19 mouse cellular contexts compared by ENCODE assay signal in genomic region chr2:92975031-92975790, GRCm38 (mm10).
DNase-seq lines count a peak whose midpoint lies in the region; ATAC-seq and TF ChIP-seq lines count a peak whose summit lies in the region.
"Had no signal": no experiment of that assay in that cellular context is flagged by ENCODE, and none has a peak within 500 bp of the region (broad histone marks: within the 10 kb centered on the region; RNA-seq: fewer than 3 reads in every experiment).

No protein-coding gene starts in this region.

- H3K27ac ChIP-seq in hindbrain, embryonic 10.5 days, result peak overlapping the region; percentile 31; the same call in 1 of the 2 replicates
- no peak overlapping the region for H3K27ac ChIP-seq in hindbrain, postnatal 0 days
- H3K27ac ChIP-seq in kidney, embryonic 16.5 days (ENCODE audit: low read length), result no peak overlapping the region
- no peak overlapping the region for H3K27ac ChIP-seq in midbrain, embryonic 16.5 days (ENCODE audit: low read length)
- H3K27ac ChIP-seq: embryonic facial prominence, embryonic 12.5 days; heart, adult 2 months; heart, embryonic 15.5 days; kidney, postnatal 0 days; layer of hippocampus, adult 2 months; left cerebral cortex, adult 2 months; liver, embryonic 13.5 days had no signal

- no peak for TF ChIP-seq CTCF in hindbrain, postnatal 0 days (IDR thresholded peaks at IDR 0.05; ENCODE audit: low read depth)
- no peak for TF ChIP-seq CTCF in Patski (IDR thresholded peaks at IDR 0.05)

- H3K9ac ChIP-seq in hindbrain, postnatal 0 days (replicated peaks; ENCODE audit: low read length), result no peak overlapping the region
- no peak overlapping the region for H3K9ac ChIP-seq in kidney, embryonic 16.5 days (replicated peaks; ENCODE audit: low read length)
- H3K9ac ChIP-seq in midbrain, embryonic 16.5 days (ENCODE audit: low read depth, low read length), result no peak overlapping the region
- H3K9ac ChIP-seq: embryonic facial prominence, embryonic 12.5 days; heart, embryonic 15.5 days; liver, embryonic 13.5 days had no signal

- peaks cover 80% of the 10 kb centered on the region for H3K36me3 ChIP-seq in hindbrain, embryonic 10.5 days
- H3K36me3 ChIP-seq in hindbrain, postnatal 0 days (ENCODE audit: insufficient read depth, low read length), result peaks cover 47% of the 10 kb centered on the region
- H3K36me3 ChIP-seq in kidney, embryonic 16.5 days (ENCODE audit: insufficient read depth, low read length), result peaks cover 72% of the 10 kb centered on the region
- H3K36me3 ChIP-seq in midbrain, embryonic 16.5 days (ENCODE audit: control insufficient read depth, insufficient read depth, low read length), result peaks cover 44% of the 10 kb centered on the region

- CTCF ChIA-PET in Patski (lab: Charles Lee), result no interaction called here

- peak; percentile 68 to 69 for DNase-seq in adrenal gland, adult (ENCODE audit: inconsistent age in 2 of 2, low spot score in 1 of 2)
- DNase-seq in adrenal gland, adult 8-10 months, result no peak
- DNase-seq in hindbrain, embryonic 10.5 days (ENCODE audit: low spot score), result no peak
- no peak for DNase-seq in hindbrain, postnatal 0 days (ENCODE audit: low spot score)
- peak; percentile 12 for DNase-seq in Patski (ENCODE audit: low read depth, low spot score)
- DNase-seq in lung, postnatal 36 days, result peak; percentile 62
- DNase-seq: cerebellum, adult 11 months; gastrocnemius, postnatal 10 days; heart, adult 2 months; liver, embryonic 13.5 days; midbrain, embryonic 14.5 days; thymus, adult 18-20 months had no signal

- no peak for ATAC-seq in hindbrain, postnatal 0 days
- no peak for ATAC-seq in Patski
- no peak for ATAC-seq in kidney, embryonic 16.5 days (ENCODE audit: low FRiP score, low TSS enrichment)
- no peak for ATAC-seq in midbrain, embryonic 16.5 days

- no peaks in the 10 kb centered on the region for H3K27me3 ChIP-seq in hindbrain, embryonic 10.5 days (ENCODE audit: insufficient read depth, poor library complexity, severe bottlenecking)
- H3K27me3 ChIP-seq in hindbrain, postnatal 0 days (ENCODE audit: insufficient read depth, low read length), result no peaks in the 10 kb centered on the region
- H3K27me3 ChIP-seq in Patski, result no peaks in the 10 kb centered on the region
- no peaks in the 10 kb centered on the region for H3K27me3 ChIP-seq in kidney, embryonic 16.5 days (ENCODE audit: insufficient read depth, low read length)
- H3K27me3 ChIP-seq in midbrain, embryonic 16.5 days (ENCODE audit: control insufficient read depth, insufficient read depth, low read depth, low read length), result no peaks in the 10 kb centered on the region
- H3K27me3 ChIP-seq: embryonic facial prominence, embryonic 12.5 days; heart, embryonic 15.5 days; liver, embryonic 13.5 days had no signal

- in situ Hi-C loops in Patski (cut with MboI; ENCODE audit: low pct_unique_long_range_greater_than_20kb), result no loop called here

- H3K4me3 ChIP-seq in hindbrain, embryonic 10.5 days, result no peak overlapping the region
- H3K4me3 ChIP-seq in hindbrain, postnatal 0 days (ENCODE audit: low read length), result no peak overlapping the region
- H3K4me3 ChIP-seq in kidney, embryonic 16.5 days (ENCODE audit: low read length), result no peak overlapping the region
- no peak overlapping the region for H3K4me3 ChIP-seq in midbrain, embryonic 16.5 days (ENCODE audit: low read depth, low read length)
- H3K4me3 ChIP-seq: embryonic facial prominence, embryonic 12.5 days; heart, adult 2 months; heart, embryonic 15.5 days; layer of hippocampus, adult 2 months; left cerebral cortex, adult 2 months; liver, embryonic 13.5 days had no signal

- no peak overlapping the region for H3K4me2 ChIP-seq in hindbrain, postnatal 0 days (ENCODE audit: low read depth, low read length)
- no peak overlapping the region for H3K4me2 ChIP-seq in kidney, embryonic 16.5 days (replicated peaks; ENCODE audit: low read depth, low read length)
- H3K4me2 ChIP-seq in midbrain, embryonic 16.5 days (ENCODE audit: low read length), result no peak overlapping the region
- H3K4me2 ChIP-seq: embryonic facial prominence, embryonic 12.5 days; heart, embryonic 15.5 days; liver, embryonic 13.5 days had no signal

- peaks cover 12% of the 10 kb centered on the region for H3K4me1 ChIP-seq in hindbrain, embryonic 10.5 days (replicated peaks)
- H3K4me1 ChIP-seq in hindbrain, postnatal 0 days (ENCODE audit: insufficient read depth, low read length), result no peaks in the 10 kb centered on the region
- H3K4me1 ChIP-seq in kidney, embryonic 16.5 days (ENCODE audit: insufficient read depth, low read length), result no peaks in the 10 kb centered on the region
- no peaks in the 10 kb centered on the region for H3K4me1 ChIP-seq in midbrain, embryonic 16.5 days (ENCODE audit: control insufficient read depth, insufficient read depth, low read length)
- H3K4me1 ChIP-seq: embryonic facial prominence, embryonic 12.5 days; heart, embryonic 15.5 days had no signal

- POLR2A ChIA-PET in Patski (lab: Charles Lee), result interaction anchor here (0.5 to 0.6 kb wide), 2 partner anchors 14 to 1236 kb away, joined by 3 read pairs; no protein-coding TSS in a partner anchor

- H3K9me3 ChIP-seq in hindbrain, embryonic 10.5 days, result 0 out of 2 replicates have a peak, but pooled peaks cover 3% of the 10 kb centered on the region
- H3K9me3 ChIP-seq in hindbrain, postnatal 0 days (ENCODE audit: low read length), result no peaks in the 10 kb centered on the region
- no peaks in the 10 kb centered on the region for H3K9me3 ChIP-seq in kidney, embryonic 16.5 days (ENCODE audit: low read length)
- no peaks in the 10 kb centered on the region for H3K9me3 ChIP-seq in midbrain, embryonic 16.5 days (replicated peaks; ENCODE audit: control insufficient read depth, low read length, poor library complexity, severe bottlenecking)
- H3K9me3 ChIP-seq: embryonic facial prominence, embryonic 12.5 days; heart, embryonic 15.5 days; liver, embryonic 13.5 days had no signal

- WGBS in hindbrain, embryonic 10.5 days, result 70% methylated on average over 14 of the region's 14 CpGs
- 64% methylated on average over 14 of the region's 14 CpGs for WGBS in hindbrain, postnatal 0 days
- 76% methylated on average over 14 of the region's 14 CpGs for WGBS in kidney, embryonic 16.5 days
- WGBS in midbrain, embryonic 16.5 days, result 72% methylated on average over 14 of the region's 14 CpGs

Comparison
In these comparisons a context has a peak if more than half of its experiments do, and no peak if none do; other contexts are left out.
1. DNase-seq: peak in adrenal gland, adult (2 of 2), Patski (single experiment) and lung, postnatal 36 days (single experiment); none in adrenal gland, adult 8-10 months (single experiment), hindbrain, embryonic 10.5 days (single experiment) and hindbrain, postnatal 0 days (single experiment).